ENCODE assay signal across 8 mouse cellular contexts in genomic region chr11:60540761-60541160, GRCm38 (mm10). TPM values are rescaled to one million over a fixed set of nuclear protein-coding genes. Genes with fewer than 3 reads are reported as not detected.
DNase-seq lines count a peak whose midpoint lies in the region; ATAC-seq lines count a peak whose summit lies in the region.

No protein-coding gene starts in this region.

- DNase-seq in heart, adult 11 months: peak; percentile 84
- no peak for DNase-seq in heart, adult 8-10 months (ENCODE audit: low spot score)
- no peak for DNase-seq in embryonic facial prominence, embryonic 11.5 days (ENCODE audit: low spot score)
- DNase-seq in induced T-regulatory cell, adult 2 months (ENCODE audit: low read depth): peak; percentile 10
- DNase-seq in midbrain, embryonic 11.5 days (ENCODE audit: low spot score, missing footprints): peak; percentile 83
- no peak for DNase-seq in thymus, postnatal 0 days (ENCODE audit: low spot score)
- DNase-seq in frontal cortex, postnatal 14 days (ENCODE audit: low spot score in 2 of 2): no peak

- no peaks in the 10 kb centered on the region for H3K9me3 ChIP-seq in embryonic facial prominence, embryonic 11.5 days (replicated peaks; ENCODE audit: control insufficient read depth, low read length)
- no peaks in the 10 kb centered on the region for H3K9me3 ChIP-seq in midbrain, embryonic 11.5 days (ENCODE audit: control insufficient read depth, low read length)

- 63% methylated on average over 2 of the region's 2 CpGs for WGBS in embryonic facial prominence, embryonic 11.5 days
- 71% methylated on average over 2 of the region's 2 CpGs for WGBS in midbrain, embryonic 11.5 days

- H3K4me1 ChIP-seq in embryonic facial prominence, embryonic 11.5 days (ENCODE audit: control insufficient read depth, insufficient read depth, low read length): peaks cover 3% of the 10 kb centered on the region; the same call in 1 of the 2 replicates
- H3K4me1 ChIP-seq in midbrain, embryonic 11.5 days (ENCODE audit: control insufficient read depth, insufficient read depth, low read length): peaks cover 31% of the 10 kb centered on the region

- H3K27me3 ChIP-seq in embryonic facial prominence, embryonic 11.5 days (ENCODE audit: control insufficient read depth, insufficient read depth, low read length): no peaks in the 10 kb centered on the region
- no peaks in the 10 kb centered on the region for H3K27me3 ChIP-seq in midbrain, embryonic 11.5 days (ENCODE audit: control insufficient read depth, insufficient read depth, low read length)

- no peak overlapping the region for H3K27ac ChIP-seq in embryonic facial prominence, embryonic 11.5 days (replicated peaks; ENCODE audit: low read depth, low read length)
- H3K27ac ChIP-seq in midbrain, embryonic 11.5 days (ENCODE audit: low read depth, low read length): no peak overlapping the region

- H3K4me2 ChIP-seq in embryonic facial prominence, embryonic 11.5 days (ENCODE audit: low read depth, low read length): peak overlapping the region; percentile 77
- peak overlapping the region; percentile 99 for H3K4me2 ChIP-seq in midbrain, embryonic 11.5 days

- H3K36me3 ChIP-seq in embryonic facial prominence, embryonic 11.5 days (replicated peaks; ENCODE audit: control insufficient read depth, insufficient read depth, low read depth, low read length): no peaks in the 10 kb centered on the region
- peaks cover 5% of the 10 kb centered on the region; the same call in 1 of the 2 replicates for H3K36me3 ChIP-seq in midbrain, embryonic 11.5 days (ENCODE audit: control insufficient read depth, insufficient read depth, low read length)

- peak overlapping the region; percentile 36 for H3K4me3 ChIP-seq in embryonic facial prominence, embryonic 11.5 days (ENCODE audit: low read depth, low read length)
- H3K4me3 ChIP-seq in midbrain, embryonic 11.5 days (ENCODE audit: low read depth, low read length): peak overlapping the region; percentile 92

- H3K9ac ChIP-seq in embryonic facial prominence, embryonic 11.5 days (replicated peaks; ENCODE audit: low read length): no peak overlapping the region
- peak overlapping the region; percentile 64 for H3K9ac ChIP-seq in midbrain, embryonic 11.5 days (ENCODE audit: low read length)

- no peak for ATAC-seq in embryonic facial prominence, embryonic 11.5 days (replicated peaks; ENCODE audit: insufficient number of reproducible peaks, low FRiP score, low TSS enrichment, low read depth)
- ATAC-seq in midbrain, embryonic 11.5 days (ENCODE audit: low FRiP score): no peak
- no peak for ATAC-seq in frontal cortex, adult (ENCODE audit: low TSS enrichment)

RNA-seq across cellular contexts. Expression of gene Alkbh5, which starts 4.6 kb away (rescaled TPM):
- total RNA-seq in heart, adult 8-10 months (2022): 10 to 100 TPM; 81.3 to 88.8 (median 82.6) TPM
- polyA plus RNA-seq in embryonic facial prominence, embryonic 11.5 days (2014; fragmentation: Nextera tagmentation; extraction: Ambion mirVana): 31.4 and 31.5 TPM in 2 replicates
- polyA plus RNA-seq in midbrain, embryonic 11.5 days (2014; fragmentation: Nextera tagmentation; extraction: Ambion mirVana): 33.9 and 35.4 TPM in 2 replicates
- polyA plus RNA-seq in thymus, postnatal 0 days (2015; fragmentation: Nextera tagmentation; extraction: Ambion mirVana): 31.8 and 41.4 TPM in 2 replicates

Comparison
In these comparisons a context has a peak if more than half of its experiments do, and no peak if none do; other contexts are left out.
1. DNase-seq: peak in heart, adult 11 months (single experiment), induced T-regulatory cell, adult 2 months (single experiment) and midbrain, embryonic 11.5 days (single experiment); none in heart, adult 8-10 months (single experiment), embryonic facial prominence, embryonic 11.5 days (single experiment), thymus, postnatal 0 days (single experiment) and frontal cortex, postnatal 14 days (0 of 2).